Mouse (Mus musculus) bone marrow macrophage, adult 2 months (primary cell): ENCODE measurements at regions not wholly inside any gene's neighbourhood (a gene's known extent, or its start where the extent isn't known, plus 50 kb on each side); places are given as distances from the start of the nearest gene placed in this dataset.

Experiments used
- CTCF ChIP-seq: IDR thresholded peaks from 2 replicates; pipeline ENCODE4 v1.5.1; 2012; ENCODE audit warnings: low read depth, mild to moderate bottlenecking, low read length, moderate library complexity
- POLR2A ChIP-seq: IDR thresholded peaks from 2 replicates; pipeline ENCODE4 v1.6.1; 2012; ENCODE audit warnings: mild to moderate bottlenecking, low read depth, low read length, borderline replicate concordance

GRCm38 (mm10) chr19:14191820-14192219 lies 278.5 kb downstream of the Olfr1505 start:
- no peak for TF ChIP-seq CTCF
- no peak for TF ChIP-seq POLR2A
